Mouse (Mus musculus): ENCODE results near the gene Igfbp5.

Gene Igfbp5

DNA sequence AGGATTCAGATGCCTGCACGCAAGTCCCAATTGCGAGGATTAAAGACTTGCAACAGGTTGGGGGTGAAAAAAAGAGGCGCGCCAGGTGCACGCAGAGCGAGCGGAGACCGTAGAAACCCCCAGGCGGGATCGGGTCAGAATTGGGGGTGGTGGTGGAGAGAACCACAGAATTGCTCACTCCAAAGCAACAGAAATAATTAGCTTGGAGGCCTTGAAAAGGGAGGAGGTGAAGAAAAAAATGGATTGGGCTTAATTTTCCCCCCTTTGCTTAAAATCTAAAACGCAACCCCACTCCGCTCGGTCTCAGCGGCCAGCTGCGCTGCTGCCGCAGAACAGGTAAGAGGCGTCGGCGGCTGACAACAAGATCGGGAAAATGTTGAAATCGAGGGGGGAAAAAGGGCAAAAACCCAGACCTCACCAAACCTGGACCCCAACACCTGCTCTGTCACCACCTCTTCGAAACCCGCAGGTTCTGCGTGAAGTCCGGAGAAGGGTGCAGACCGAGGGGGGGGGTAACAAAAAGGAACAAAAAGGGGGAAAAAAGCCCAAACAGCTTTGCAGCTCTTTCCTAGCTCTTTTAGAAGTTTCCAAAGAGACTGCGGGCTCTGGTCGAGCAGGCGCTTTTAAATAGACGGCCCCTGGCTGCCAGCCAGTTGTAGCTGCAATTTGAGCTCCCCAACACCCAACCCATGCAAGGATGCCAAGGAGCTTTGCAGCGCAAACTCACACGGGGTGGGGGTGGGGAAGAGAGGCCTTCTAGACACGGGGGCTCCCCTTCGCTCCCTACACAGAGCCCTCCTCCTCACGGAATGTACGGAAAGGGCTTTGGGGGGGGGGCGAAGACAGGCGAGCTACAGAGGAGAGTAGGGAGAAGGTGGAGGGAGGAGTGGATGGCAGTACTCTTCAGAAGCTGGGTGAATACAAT is at the start of gene Igfbp5:
Igfbp5 (minus strand) TSS at position 598 of the 925 bp plus-strand sequence.
- no peak for DNase-seq (ENCODE audit: low spot score)

DNA sequence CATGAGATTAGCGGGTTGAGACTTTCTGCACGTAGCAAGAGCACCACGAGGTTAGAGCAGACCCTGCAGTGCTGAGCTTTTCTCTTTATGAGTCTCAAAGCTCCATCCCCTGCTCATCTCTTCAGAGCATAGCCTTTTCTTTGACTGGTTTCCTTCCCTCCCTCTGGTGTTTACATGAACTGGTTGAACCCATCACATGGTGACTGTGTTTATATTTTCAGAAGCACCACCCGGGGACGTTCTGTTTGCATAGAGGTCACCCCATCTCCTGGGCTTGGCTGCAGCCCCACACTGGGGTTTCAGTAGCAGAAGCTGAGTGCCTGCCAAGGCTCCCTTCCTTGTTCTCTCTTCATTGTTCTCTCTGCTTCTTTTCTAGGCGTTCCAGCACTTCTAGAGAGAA is 40.1 kb upstream of the Igfbp5 start:
- DNase-seq (ENCODE audit: low spot score): no peak

DNA sequence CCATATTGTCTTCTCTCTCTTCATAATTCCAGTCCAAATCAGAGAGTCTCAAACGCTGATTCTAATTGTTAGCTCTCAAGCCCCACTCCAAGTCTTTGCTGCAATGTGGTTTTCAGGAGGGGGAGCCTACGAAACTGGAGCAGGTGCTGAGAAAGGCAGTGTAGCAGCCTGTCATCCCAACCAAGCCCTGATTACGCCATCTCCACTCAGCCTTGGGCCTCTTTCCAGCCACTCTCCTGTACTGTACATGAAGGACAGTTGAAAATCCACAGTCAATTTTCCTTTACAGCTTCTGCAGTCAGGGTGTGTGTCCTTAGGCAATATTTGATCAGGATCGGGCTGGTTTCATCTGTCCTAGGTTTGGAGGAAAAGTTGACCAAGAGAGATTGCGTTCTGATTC is 38.4 kb upstream of the Igfbp5 start:
- no peak for DNase-seq (ENCODE audit: low spot score)

DNA sequence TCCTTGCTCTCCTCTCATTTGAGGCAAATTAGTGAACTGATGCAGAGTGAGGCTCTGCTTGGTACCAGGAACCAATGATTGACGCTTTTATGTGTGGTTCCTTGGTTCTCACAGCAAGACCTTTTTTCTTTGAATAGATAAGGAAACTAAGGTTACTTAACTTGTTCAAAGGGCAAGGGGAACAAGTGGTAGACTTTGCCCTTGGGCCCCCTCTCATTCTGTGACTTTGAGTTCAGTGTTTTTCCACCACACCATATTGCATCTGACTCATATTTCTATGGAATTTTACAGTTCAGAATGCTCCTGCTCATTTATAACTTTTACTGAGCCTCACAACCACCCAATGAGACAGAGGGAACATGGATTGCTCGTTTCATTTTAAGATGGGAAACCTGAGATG is 21.1 kb upstream of the Igfbp5 start:
- DNase-seq (ENCODE audit: low spot score): no peak

DNA sequence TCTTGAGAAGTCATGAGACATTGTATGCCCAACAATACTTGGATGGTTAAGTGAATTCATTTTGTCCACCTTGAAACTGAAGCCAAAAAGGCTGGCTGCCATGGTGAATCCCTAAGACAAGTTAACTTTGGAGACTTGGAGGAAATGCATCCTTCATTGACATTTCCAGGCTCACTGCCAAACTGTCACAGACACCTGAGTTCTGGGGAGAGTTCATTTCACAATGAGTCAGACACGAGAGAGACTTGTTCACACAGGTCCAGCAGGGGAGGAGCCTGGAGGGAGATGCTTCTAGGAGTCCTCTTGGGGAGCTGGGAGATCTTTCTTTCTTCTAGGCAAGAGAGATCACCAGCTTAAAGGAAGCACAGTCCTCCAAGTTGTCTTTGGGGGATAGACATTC is 13.2 kb upstream of the Igfbp5 start:
- no peak for DNase-seq (ENCODE audit: low spot score)

DNA sequence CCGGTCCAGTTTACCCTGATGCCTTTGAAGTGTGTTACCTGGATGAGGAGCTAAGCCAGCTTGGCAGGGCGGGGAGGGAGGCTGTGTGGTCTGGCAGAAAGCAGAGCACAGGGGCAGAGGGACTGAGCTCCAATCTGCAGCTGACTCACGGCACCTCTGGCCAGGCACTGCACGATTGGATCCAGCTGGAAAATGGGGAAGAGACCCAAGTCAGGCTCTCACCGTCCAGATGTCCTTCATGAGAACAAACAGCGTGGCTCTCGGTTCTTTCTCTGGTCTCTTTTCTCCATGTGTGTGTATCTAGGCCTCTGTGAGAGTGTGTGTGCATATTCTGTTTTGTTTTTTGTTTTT is 11.1 kb upstream of the Igfbp5 start:
- no peak for DNase-seq (ENCODE audit: low spot score)

DNA sequence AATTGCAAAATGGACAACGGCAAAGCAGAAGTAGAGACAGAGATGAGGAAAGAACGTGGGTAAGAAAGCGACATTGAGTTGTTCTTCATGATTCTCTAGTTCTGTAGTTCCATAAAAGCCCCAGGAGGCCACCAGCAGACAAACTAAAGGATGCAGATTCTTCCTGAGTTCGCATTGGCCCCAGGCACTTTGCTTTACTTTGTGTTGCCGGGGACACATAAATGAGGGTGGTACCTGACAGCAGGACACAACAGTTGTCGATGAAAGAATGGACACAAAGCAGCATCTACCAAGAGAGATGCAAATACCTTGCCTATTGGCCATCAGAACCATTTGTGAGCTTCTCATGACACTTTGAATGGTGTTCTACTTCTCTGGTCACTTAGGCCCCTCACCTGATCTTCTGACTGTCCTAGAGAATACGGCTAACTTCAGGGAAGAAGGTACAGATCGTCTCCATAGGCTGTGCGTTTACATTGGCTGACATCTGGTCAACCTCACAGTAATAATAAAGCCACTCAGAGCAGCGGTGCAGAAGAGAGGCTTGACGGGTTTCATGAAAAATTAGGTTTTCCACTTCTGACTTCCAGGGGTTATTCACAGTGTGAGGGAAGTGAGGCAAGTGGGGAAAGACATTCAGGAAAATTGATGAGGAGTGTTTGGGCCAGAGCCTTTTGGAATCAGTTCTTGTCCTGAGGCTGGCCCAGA is 10.6 kb upstream of the Igfbp5 start:
- no peak for DNase-seq (ENCODE audit: low spot score)

DNA sequence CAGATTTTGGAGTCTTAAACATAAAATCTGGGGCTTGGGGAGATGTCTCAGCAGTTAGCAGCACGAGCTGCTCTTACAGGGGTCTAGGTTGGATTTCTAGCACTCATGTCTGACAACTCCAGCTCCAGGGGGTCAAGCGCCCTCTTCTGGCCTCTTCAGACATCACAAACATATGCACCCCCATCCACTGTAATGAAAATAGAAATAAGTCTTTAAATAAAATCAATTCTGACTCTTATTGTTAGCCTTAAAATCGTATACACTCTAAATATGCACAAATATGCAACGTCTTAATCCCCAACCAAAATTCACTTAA is 4.6 kb upstream of the Igfbp5 start:
- no peak for DNase-seq (ENCODE audit: low spot score)

DNA sequence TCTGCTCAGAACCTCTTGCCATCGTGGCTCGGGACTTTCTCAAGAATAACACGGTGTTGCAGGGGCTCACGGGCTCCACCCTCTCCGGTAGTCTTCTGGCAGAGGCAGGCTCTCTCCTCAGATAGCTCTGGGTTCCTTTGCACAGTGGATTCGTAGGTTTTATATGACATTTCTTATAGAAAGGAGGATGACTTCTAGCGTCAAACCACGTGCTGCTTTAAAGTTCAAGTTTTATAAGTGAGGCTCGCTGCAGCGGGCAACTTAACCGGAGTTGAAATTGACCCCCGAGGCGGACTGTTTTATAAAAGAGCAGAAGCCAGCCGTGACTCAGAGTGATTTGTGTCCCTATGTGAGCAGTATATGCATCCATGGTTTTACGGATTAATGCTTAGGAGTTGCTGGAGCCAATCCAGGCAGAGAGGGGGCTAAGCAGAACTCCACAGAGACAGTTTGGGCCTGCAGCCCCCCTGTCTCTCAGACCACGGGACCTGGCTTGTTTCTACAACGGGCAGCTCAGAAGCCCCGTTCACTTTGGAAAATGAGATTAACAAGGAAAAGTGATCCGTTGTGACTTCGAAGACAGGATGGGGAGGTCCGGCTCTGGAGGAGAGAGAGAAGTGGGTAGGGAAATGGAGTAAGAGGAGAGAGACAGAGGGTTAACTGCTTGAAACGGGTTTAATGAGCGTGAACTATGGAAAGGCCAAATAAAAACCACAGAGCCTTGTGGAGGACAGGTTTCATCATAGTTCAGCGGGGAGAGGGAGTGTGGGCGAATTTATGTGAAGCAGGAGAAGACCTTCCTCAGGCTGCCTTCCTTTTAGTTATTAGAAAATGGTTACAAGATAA is 4.0 kb upstream of the Igfbp5 start:
- no peak for DNase-seq (ENCODE audit: low spot score)

DNA sequence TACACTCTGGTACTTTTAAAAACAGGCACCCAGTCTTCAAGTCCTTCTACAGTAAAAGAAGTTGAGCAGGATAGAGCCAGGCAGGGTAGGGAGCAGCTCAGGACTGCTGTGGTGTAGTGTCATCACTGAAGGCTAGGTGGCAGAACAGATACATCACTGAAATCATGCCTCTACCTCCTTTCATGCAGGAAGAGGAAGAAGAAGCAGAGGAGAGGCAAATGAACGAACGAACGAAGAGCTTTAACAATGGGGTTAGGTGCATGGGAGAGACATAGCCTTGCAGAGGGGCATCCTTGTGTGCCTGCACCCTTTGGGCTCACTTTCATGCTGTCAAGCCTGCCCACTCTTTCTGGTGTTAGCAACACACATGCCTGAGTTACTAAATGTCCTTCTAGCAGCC is 3.2 kb upstream of the Igfbp5 start:
- no peak for DNase-seq (ENCODE audit: low spot score)

DNA sequence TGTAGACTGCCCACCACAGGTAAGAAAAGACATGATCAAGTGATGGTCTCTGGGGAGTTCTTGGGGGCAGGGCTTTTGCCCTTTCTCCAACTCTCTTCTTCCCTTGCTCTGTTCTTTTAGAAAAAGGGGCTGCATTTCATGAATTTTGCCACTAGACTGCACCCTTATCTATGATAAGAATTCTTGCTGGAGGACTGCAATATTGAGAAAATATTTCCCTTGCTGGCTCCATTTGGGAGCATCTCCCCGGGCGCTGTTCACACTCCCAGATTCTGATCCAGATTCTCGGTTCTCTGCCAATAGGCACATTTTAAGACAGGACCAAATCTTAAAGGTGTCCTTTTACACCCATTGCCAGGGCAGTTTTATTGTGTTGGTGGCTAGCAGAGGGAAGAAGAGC is 1.4 kb upstream of the Igfbp5 start:
- no peak for DNase-seq (ENCODE audit: low spot score)

DNA sequence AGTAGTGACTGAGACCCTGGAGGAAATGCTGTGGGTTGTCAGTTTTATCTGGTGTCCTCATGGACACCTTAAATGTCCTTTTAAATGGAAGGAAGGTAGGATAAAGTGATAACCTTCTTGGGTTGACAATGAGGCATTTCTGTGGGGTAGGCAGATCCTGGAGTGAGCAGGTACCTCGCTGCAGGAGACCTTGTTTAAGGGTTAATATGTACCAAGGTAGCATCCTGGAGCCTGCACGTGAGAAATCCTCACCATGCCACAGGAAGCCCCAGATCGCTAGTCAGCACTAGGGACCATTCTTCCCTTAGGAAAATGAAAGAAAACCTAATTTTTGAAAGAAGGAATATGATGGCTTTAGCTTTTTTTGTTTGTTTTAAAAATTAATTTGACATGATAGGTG is 1.0 kb upstream of the Igfbp5 start:
- DNase-seq (ENCODE audit: low spot score): no peak

DNA sequence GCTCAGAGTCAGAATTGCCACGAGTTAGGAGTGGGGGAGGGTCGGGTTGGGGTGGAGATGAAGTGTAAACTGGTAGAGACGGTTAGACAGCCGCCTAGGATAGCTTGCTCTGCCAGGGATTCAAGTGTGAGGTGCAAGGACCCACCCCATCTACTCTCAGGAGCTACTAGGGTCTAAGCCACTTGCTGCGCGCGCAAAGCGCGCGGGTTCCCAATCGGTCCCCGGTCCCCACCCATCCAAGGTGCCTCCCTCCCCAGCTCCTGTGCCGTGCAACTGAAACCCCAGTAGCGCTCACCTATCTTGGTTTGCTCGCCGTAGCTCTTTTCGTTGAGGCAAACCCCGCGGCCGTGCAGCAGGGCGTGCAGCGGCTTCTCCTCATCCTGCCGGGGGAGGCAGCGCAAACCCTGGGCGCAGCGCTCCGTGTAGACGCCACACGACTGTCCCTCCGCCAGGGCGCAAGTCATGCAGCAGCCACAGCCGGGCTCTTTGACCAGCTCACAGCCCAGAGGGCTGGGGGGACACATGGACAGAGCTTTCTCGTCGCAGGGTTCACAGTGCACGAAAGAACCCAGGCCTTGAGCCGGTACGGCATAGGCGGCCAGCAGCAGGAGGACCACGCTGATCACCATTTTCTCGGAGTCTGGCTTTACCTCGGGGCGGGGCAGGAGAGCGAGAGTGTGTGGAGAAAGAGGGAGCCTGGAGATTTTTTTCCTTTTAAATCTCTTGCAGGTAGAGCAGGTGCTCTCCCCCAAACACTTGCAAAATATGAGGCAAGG is 985 bp downstream of the Igfbp5 start:
- DNase-seq (ENCODE audit: low spot score): no peak

DNA sequence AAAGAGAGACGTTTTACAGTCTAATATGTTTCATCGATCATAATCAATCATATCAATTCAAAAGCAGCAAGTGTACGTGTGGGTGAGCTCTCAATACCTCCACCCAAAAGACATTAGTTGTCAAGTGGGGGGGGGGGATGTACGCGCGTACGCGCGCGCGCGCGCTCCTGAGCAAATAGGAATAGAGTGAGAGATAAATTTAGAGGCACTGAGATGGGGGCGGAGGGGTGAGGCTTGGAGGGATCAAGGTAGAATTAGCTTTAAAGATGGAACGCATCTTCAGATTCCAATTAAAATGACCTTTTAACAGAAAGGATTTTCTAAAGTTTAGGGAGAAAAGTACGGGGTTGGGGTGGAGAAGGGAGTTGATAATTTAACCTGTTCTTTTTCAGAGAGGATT is 1.6 kb downstream of the Igfbp5 start:
- no peak for DNase-seq (ENCODE audit: low spot score)

DNA sequence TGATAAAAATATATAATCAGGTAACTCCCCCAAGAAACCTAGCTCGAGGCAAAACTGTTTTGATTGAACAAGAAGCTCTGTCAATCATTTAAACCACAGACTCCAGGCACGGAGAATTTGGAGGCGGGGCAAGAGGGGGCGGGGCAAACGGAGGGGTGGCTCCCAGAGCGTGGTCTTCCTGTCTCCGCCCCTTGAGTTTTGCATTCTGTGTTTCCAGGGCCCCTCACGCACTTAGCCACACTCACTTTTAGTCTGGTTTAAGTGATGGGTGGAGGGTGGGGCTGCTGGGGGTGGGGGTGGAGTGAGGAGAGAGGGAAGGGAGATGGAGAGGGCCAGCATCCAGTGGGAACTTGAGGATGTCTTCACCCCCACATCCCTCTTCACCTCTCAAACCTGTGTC is 2.2 kb downstream of the Igfbp5 start:
- DNase-seq (ENCODE audit: low spot score): no peak

DNA sequence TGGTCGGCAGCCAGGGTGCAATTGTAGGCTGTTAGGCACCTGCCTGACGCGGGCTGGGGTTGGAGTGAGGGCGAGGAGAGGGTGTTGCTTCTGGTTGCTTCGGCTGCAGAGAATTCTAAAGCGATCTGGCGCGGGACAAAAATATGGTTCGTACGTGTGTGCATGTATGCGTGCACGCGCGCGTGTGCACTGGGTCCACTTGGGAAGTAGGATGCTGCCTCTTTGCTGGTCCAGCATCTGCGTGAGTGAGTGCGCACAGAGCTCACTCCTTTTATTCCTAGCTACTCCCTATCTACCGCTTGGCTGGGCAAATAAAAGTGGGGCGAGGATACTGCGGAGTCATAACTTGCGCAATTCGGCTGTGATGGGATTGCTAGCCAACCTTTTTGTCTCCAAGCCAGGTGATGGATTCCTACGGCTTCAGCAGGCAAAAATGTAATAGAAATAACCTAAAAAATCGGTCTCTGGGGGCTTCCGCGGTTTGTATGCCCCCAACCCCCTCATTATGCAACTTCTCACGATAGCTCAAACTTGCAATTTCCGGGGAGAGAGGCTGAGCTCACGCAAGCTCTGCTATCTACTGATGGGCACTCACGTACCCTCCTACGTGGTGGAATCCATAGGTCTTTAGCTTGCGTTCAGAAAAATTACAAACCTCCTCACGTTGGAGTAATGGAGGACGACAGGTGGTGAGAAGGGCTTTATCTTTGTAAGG is 2.8 kb downstream of the Igfbp5 start:
- no peak for DNase-seq (ENCODE audit: low spot score)

DNA sequence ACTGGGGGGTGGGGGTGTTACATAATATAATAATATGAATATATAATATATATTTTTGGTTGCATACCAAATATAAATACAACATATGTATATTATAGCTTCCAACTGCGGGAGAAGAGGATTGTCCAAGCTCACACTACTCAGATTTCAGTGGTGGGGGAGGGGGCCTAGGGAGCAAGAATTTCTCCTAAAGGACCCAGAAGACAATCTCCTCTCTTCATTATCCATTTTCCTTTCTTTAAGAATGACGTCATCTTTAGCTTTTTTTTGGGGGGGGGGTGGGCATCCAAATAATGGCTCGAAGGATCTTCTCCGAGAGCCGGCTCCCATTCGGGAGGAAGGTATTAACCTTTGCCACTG is 3.4 kb downstream of the Igfbp5 start:
- DNase-seq (ENCODE audit: low spot score): no peak

DNA sequence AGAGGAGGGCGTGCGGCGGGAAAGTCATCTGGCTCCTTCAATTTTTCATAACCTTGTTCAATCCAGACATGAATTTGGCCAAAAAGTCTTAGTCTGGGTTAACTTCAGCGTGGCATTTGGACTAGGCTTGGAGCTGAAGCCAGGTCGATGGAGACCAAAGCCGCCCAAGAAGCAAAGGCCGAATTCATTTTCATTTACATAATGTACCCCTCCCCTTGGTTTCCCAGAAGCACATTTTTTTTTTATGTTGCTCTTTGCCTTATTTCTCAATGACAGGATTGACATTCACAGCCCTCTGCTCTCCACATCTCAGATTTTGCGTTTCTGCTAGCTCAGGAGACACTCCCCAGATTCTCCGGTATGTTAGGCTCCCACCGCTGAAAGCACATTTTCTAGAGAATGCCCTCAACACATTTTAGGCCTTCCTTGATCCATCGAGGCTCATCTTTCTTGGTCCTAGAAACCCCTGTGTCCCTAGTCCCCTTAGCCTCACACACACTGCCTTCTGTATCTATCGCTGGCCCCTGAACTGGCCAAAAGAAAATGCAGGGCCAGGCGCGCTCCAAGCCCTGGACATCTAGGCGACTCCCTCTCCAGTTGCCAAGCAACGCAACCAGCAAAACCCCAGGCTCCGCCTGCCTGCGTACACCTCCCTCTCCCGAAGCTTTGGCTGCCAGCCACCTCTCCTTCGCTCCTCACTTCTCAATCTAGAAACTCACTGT is 3.9 kb downstream of the Igfbp5 start:
- no peak for DNase-seq (ENCODE audit: low spot score)

DNA sequence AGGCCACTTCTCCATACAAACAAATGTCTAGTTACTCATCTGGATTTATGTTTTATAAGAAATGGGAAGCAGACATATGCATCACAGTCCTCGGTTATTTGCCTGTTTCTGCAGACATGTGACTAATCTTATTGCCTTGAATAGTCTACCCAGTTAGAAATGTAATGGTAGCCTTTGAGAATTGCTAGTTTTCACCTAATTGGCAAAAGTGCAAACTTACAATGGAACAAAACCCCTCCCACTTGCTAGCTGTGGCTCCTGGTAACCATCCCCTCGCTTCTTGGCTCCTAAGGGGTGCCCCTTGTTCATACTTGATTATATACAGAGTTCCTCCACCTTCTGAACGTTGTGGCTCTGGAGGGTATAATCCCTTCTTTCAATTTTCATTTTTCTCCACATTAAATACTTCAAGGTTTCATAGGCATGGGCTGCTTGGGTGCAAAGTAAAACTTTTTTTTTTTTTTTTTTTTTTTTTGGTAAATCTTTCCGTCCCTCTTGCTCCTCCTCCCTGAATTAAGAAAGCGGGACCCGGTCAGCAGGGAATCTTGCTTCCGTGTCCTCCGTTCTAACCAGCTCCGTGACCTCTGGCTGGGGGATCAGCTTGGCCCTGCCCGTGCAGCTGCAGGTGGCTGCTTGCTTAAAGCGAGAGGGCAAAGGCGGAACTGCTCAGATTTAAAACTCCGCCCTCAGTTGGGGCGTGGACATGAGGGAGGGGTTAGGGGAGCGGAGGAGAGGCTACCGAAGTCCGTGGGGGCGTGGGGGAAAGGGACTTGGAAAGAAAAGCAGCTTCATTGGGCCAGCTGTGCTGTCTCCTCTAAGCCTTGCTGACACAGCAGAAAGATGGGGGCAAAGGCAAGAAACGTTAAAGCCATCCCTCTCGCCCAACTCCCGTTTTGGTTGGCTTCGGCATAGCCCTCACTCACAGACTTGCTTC is 4.7 kb downstream of the Igfbp5 start:
- DNase-seq (ENCODE audit: low spot score): no peak

DNA sequence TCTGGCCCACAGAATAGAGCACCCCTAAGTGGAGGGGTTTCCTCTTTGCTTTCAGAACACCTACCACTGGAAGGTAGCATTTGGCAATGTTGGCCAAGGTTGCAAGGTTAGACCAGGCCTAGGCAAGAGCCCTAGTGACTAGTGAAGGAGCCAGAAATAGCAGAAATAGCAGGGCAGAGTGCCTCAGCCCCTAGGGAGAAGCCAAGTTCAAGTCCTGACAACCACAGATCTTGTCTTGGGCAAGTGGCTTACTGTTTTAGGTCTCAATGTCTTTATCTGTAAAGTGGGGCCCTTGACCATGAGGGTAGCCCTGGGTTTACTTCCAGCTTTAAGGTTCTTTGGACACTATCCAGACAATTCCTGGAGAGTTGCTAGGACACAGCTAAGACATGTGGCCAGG is 5.4 kb downstream of the Igfbp5 start:
- no peak for DNase-seq (ENCODE audit: low spot score)

Data from c-Kit-positive CD71-positive TER-119-positive erythroid progenitor cells, embryonic 14.5 days (primary cell).